Mouse (Mus musculus) frontal cortex, postnatal 10 days (tissue): ENCODE data around the gene Lrrc36.

Source experiments
- DNase-seq, 2 experiments: peaks; one replicate each; pipeline ENCODE4 v3.0.0; 2022; ENCODE audit warnings: low spot score in 2 of 2, mixed read lengths in 1 of 2

Lrrc36 gene

GRCm38 (mm10) chr8:105466700-105467291 lies 53.4 kb downstream of the Lrrc36 start:
- DNase-seq: no peak

- no peak for DNase-seq
Observed at GRCm38 (mm10) chr8:105467396-105467985, 54.1 kb downstream of the Lrrc36 start.

DNA sequence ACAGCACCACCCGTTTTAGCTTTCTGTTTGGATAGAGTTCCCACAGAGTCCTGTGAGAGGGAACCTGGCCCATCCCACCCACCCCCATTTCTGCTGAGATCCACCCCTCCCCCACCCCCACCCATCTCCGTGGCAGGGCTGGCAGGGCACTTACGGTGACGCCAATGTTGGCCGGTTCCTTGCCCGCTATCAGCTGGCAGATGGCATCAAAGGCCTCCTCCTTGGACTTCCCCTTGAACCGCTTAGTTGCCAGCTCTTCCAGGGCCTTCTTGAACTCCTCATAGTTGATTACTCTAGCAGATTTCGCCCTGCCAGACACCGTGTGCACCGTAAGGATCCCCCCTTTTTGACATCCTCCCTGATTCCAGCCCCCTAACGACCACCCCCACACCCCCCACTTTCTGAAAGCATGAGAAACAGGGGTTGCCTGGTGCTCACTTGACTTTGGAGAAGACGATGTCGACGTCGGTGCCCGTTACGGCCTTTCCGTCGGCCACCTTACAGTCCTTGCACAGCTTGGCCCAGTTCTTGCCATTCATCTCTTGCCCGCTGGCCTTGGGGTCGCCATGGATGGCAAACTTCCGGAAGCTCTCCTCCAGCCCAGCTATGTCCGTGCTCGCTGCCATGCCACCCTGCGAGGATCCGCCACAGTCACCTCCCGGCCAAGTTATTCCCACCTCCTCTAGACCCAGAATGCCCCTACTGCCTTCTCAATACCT lies 54.8 kb downstream of the Lrrc36 start:
- DNase-seq: no peak

GRCm38 (mm10) chr8:105469041-105469695 lies 55.8 kb downstream of the Lrrc36 start:
- DNase-seq: no peak

DNA sequence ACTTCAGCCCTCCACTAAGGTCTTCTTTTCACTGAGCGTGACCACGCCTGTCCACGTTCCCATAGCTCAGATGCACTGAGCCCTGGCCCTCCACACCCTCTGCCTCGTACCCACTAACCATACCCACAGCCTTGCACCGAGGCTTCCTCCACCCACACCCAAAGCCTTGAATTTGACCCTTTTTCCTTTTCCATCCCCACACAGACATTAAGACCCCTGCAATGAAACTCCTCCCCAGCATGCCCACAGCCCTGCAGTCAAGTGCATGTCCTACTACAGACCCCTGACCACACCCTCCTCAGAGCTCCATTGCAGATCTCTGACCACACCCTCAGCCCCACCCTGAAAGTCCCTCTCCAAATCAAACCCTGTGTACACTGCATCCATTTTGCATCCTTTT lies 56.4 kb downstream of the Lrrc36 start:
- no peak for DNase-seq

- no peak for DNase-seq
Observed at GRCm38 (mm10) chr8:105470262-105470661, 56.9 kb downstream of the Lrrc36 start.

DNA sequence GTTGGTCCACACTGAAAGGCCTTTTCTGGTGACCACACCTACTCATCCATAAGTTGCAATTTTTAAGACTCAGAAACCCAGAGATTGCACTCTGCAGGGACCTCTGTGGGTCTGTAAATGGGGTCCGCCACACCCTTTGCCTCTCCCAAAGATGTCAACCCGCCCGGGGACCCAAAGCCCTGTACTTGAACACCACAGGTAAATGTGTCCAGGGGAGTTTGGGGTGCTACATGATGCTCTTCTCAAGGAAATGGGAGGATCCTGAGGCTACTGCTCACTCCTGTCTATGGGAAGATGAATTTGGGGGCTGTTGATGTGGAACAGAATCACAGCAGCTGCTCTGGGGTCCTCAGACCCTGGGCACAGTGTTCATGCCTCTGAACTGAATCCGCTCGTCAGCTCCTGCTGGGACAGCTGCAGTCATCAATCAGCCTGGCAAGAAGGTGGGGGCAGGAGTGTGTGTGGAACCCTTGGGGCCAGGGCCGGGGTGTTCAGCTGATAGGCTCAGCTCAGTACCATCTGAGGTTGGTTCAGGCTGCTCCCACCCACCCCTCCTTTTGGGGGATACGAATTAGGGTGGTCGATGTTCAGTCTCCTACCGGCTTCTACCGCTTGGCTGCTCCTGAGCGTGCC lies 57.4 kb downstream of the Lrrc36 start:
- DNase-seq: no peak

- DNase-seq: peak; percentile 81 to 82
Observed at GRCm38 (mm10) chr8:105471314-105472015, 58.1 kb downstream of the Lrrc36 start, which contains the start of gene Tppp3. Gene Tppp3, minus strand, starts transcription at chr8:105471526.

- DNase-seq: no peak
Observed at GRCm38 (mm10) chr8:105472414-105472932, 59.1 kb downstream of the Lrrc36 start.

- DNase-seq: no peak
Observed at GRCm38 (mm10) chr8:105472983-105473382, 59.6 kb downstream of the Lrrc36 start.

DNA sequence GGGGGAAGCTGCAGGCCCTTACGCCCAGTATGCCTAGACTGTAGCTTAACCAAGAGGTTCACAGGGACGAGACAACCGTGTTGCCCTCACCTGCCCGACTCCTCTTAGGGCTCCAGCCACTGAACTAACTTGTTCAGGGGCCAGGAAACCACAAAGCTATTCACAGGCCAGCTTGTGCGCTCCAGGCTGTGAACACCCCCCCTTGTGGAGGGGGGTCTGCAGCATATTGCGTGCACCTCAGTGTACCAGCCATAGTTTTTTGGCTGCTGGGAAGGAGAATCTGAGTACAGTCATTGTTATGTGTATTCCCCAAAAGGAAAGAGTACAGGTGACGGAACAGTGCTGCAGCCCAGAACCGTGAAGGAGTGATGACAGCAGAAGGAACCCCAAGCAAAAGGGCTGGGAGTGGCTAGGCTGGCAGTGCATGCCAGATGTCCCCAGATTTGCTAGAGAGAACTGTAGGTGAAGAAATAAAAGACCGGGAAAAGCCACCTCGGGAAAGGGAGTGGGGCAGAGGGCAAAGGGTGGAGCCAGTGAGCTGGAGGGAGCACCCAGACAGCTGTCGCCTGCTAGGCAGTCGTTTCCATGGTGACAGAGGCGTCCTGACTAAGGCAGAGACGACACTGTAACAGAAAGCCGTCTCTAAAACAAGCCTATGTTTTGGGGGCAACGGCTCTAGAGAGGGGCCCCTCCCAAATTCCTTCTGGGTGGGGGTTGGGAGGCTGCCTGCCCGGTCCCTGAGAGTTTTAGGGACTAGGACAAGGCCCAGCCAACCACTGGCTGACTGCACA lies 60.6 kb downstream of the Lrrc36 start:
- DNase-seq: no peak

DNA sequence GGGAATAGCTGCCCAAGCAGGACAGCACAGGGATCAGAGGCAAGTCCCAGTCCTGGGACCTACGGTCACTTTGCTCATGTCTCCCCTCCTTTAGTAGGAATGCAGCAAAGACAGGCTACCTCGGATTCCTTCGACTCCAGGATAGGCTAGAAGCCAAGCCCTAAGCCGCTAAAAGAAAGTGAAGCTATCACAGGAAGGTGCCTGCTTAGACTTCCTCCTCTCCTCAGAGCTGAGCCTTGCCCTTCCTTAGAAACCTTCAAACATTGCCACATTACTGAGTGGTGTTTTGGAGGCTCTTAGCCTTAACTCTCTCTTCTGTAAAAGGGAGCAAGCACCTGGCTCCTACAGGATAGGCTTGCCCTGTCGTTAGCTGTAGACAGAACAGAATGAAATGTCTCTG lies 61.3 kb downstream of the Lrrc36 start:
- DNase-seq: no peak

- no peak for DNase-seq
Observed at GRCm38 (mm10) chr8:105475254-105475653, 61.9 kb downstream of the Lrrc36 start.

DNA sequence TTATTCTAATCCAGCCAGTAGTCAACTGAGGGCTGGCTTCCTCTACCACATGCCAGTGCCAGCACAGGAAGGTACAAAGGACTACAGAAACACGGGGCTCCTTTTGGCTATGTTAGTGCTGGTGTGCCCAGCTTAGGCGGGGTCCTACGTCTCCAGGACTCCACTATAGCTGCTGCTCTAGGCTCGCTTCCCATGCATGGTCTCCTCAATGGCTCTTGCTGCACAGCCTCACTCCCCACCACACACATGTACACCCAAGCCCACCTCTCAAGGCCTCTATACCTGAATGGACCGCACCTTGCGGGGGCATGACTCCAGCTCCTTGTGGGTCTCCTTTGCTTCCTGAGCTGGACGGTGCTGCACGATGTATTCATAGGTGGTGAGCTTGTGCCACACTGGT lies 62.4 kb downstream of the Lrrc36 start:
- no peak for DNase-seq

DNA sequence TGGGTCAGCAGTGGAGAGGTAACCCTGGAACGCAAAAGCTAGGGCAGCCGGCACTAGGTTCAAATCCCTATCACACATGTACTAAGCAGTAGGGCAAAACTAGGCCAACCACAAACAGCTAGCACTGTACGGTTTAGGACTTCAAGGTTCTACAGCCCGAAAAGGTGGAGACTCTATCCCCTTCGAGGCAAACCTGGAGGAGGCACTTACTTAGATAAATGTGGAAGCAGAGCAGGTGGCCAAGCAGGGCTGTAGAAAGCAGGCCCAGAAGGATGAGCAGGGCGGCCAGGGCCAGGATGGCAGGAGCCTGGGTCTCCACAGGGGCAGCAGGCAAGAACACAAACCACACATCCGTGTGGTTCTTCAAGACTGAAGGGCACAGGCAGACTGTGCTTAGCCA lies 62.8 kb downstream of the Lrrc36 start:
- no peak for DNase-seq

GRCm38 (mm10) chr8:105476628-105477413 lies 63.5 kb downstream of the Lrrc36 start:
- no peak for DNase-seq

GRCm38 (mm10) chr8:105477792-105478191 lies 64.4 kb downstream of the Lrrc36 start:
- no peak for DNase-seq

- no peak for DNase-seq
Observed at GRCm38 (mm10) chr8:105481013-105481412, 67.6 kb downstream of the Lrrc36 start.

DNA sequence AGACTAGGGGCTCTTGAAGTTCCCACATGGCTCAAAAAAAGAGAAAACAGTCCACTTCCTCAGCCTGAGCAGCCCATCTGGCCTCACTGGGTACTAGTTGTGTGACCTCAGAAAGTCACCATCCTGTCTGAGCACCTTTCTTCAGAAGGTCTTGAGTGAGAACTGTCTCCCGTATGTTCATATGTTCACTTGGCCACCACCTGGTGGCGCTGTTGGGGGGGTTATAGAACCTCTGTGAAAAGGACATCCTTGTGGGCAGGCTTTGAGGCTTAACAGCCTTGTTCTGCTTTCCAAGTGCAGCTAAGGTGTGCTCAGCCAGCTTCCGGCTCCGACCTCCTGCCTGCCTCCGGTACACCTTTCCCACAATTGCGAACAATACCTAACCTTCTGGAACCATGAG lies 68.1 kb downstream of the Lrrc36 start:
- DNase-seq: no peak

DNA sequence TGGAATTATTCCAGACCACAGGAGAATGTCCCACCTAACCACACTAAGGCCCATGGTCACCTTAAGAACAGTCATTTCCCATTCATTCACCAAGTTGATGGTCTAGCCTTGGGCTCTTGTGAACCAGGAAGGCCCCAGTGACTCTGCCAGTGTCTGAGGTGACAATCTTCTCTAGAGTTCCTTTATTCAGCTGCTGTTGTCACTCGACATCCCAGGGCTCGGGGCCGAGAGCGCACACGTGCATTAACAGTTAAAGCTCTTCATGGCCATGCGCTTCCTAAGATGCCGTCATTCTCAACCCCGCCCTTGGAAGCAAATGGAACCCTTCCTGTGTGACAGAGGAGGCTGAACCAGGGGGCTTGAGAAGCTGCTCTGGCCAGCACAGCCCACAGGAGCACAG lies 68.8 kb downstream of the Lrrc36 start:
- DNase-seq: no peak
